ENCODE assay signal across 25 mouse cellular contexts in the genomic region with DNA sequence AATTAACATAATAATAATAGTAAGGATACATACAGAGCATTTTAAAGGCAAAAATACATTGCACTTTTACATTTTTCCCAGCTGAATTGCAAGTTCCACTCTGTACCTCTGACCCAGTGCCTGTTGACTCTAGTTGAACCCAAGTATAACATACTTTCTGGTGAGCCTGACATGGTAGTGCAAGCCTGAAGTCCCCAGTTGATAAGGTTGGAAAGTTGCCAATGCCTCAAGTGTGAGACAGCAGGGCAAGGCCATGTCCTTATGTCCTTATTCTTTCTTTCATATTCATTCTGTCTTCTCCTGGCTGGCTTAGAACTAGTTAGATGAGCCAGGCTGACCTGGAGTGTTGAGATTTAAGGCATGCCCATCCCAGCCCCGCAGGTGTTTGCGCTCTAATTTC. TPM values are rescaled to one million over a fixed set of nuclear protein-coding genes. Genes with fewer than 3 reads are reported as not detected.
DNase-seq lines count a peak whose midpoint lies in the region; ATAC-seq and TF ChIP-seq lines count a peak whose summit lies in the region.
"Had no signal": no experiment of that assay in that cellular context is flagged by ENCODE, and none has a peak within 500 bp of the region (broad histone marks: within the 10 kb centered on the region; RNA-seq: fewer than 3 reads in every experiment).

No protein-coding gene starts in this region.

- no peaks in the 10 kb centered on the region for H3K79me2 ChIP-seq in MEL (ENCODE audit: control insufficient read depth, insufficient read depth, low read length, poor library complexity)

- no peak for DNase-seq in heart, postnatal 36 days
- DNase-seq in MEL (ENCODE audit: low read depth, low spot score): peak; percentile 35
- DNase-seq in adipocyte (ENCODE audit: low spot score): peak; percentile 26
- DNase-seq in left cerebral cortex, adult 2 months (ENCODE audit: extremely low spot score in 1 of 2, low spot score in 2 of 2): no peak
- DNase-seq: adrenal gland, adult 2 months; adrenal gland, adult 8-10 months; adrenal gland, postnatal 10 days; adrenal gland, postnatal 14 days; adrenal gland, postnatal 25 days; adrenal gland, postnatal 36 days; B cell, adult 2 months; cerebellum, adult 11 months; cerebellum, adult 11-12 months; cerebellum, adult 18-20 months; cerebellum, adult 2 months; cerebellum, adult 8-10 months; cerebellum, adult 9-10 months had no signal

- intact Hi-C loops in heart, postnatal 36 days (cut with DNase I): no loop called here
- intact Hi-C loops in left cerebral cortex, adult 2 months (cut with DNase I): no loop called here

- H3K36me3 ChIP-seq in heart, embryonic 15.5 days: peaks cover 81% of the 10 kb centered on the region
- peaks cover 0 to 21% of the 10 kb centered on the region in 2 experiments; a peak in 2 of 4 replicates for H3K36me3 ChIP-seq in MEL (ENCODE audit: control insufficient read depth in 1 of 2, insufficient read depth in 2 of 2, low read length in 2 of 2)

- H3K9ac ChIP-seq in heart, embryonic 15.5 days: no peak overlapping the region
- no peak overlapping the region for H3K9ac ChIP-seq in MEL (ENCODE audit: control insufficient read depth, low read depth, low read length, poor library complexity, severe bottlenecking)

- no peak for TF ChIP-seq POLR2A in MEL (IDR thresholded peaks at IDR 0.05; ENCODE audit: control insufficient read depth in 1 of 2, insufficient read depth in 1 of 2, low read depth in 1 of 2, low read length in 2 of 2, poor library complexity in 1 of 2)

- H3K27ac ChIP-seq in heart, embryonic 15.5 days: no peak overlapping the region
- H3K27ac ChIP-seq in MEL (ENCODE audit: control insufficient read depth, low read depth, low read length): no peak overlapping the region
- H3K27ac ChIP-seq in brown adipose tissue, adult 24 weeks (replicated peaks; ENCODE audit: low read depth, low read length): peak overlapping the region; percentile 85
- no peak overlapping the region for H3K27ac ChIP-seq in left cerebral cortex, adult 2 months

- TF ChIP-seq CTCF in MEL (IDR thresholded peaks at IDR 0.05 in 2 of 3, conservative IDR thresholded peaks at IDR 0.05 in 1 of 3; ENCODE audit: control insufficient read depth in 1 of 3, insufficient read depth in 1 of 3, low read depth in 2 of 3, low read length in 3 of 3, poor library complexity in 1 of 3, severe bottlenecking in 1 of 3): no peak
- TF ChIP-seq CTCF in left cerebral cortex, adult 2 months (IDR thresholded peaks at IDR 0.05): no peak

- no peak for TF ChIP-seq EP300 in MEL (IDR thresholded peaks at IDR 0.05; ENCODE audit: low read depth in 1 of 2, low read length in 2 of 2)

- 94% methylated on average over 2 of the region's 2 CpGs for WGBS in heart, embryonic 15.5 days

- H3K9me3 ChIP-seq in heart, embryonic 15.5 days (replicated peaks): no peaks in the 10 kb centered on the region
- no peaks in the 10 kb centered on the region for H3K9me3 ChIP-seq in MEL (replicated peaks; ENCODE audit: insufficient read depth, low read length)
- H3K9me3 ChIP-seq: G1E had no signal

- H3K4me3 ChIP-seq in heart, embryonic 15.5 days: no peak overlapping the region
- no peak overlapping the region for H3K4me3 ChIP-seq in MEL (ENCODE audit: control insufficient read depth in 1 of 2, insufficient read depth in 1 of 2, low read depth in 2 of 2, low read length in 2 of 2)
- no peak overlapping the region for H3K4me3 ChIP-seq in brown adipose tissue, adult 24 weeks (ENCODE audit: insufficient read depth, low read depth, low read length)
- no peak overlapping the region for H3K4me3 ChIP-seq in left cerebral cortex, adult 2 months

- no peak for TF ChIP-seq RAD21 in MEL (IDR thresholded peaks at IDR 0.05; ENCODE audit: low read depth, low read length)

- no peaks in the 10 kb centered on the region for H3K27me3 ChIP-seq in heart, embryonic 15.5 days
- no peaks in the 10 kb centered on the region for H3K27me3 ChIP-seq in MEL (ENCODE audit: control insufficient read depth in 1 of 2, insufficient read depth in 2 of 2, low read length in 2 of 2)
- H3K27me3 ChIP-seq: CH12.LX, Patski had no signal

- H3K4me2 ChIP-seq in heart, embryonic 15.5 days: no peak overlapping the region

- 0 out of 2 replicates have a peak, but pooled peaks have one; percentile 50 for ATAC-seq in heart, embryonic 15.5 days (replicated peaks; ENCODE audit: insufficient number of reproducible peaks, insufficient read depth, low FRiP score, low read depth)
- no peak for ATAC-seq in activated CD4-positive, CD25-positive, alpha-beta regulatory T cell, adult 4 months
- no peak for ATAC-seq in erythroblast, adult 5-6 weeks (replicated peaks; ENCODE audit: low FRiP score, poor library complexity, severe bottlenecking)
- ATAC-seq: CD4-positive, CD25-positive, alpha-beta regulatory T cell, adult 4 months; Patski had no signal

- H3K4me1 ChIP-seq in heart, embryonic 15.5 days (replicated peaks): peaks cover 25% of the 10 kb centered on the region
- no peaks in the 10 kb centered on the region for H3K4me1 ChIP-seq in MEL (ENCODE audit: control insufficient read depth in 1 of 2, insufficient read depth in 2 of 2, low read length in 2 of 2)
- 0 out of 2 replicates have a peak, but pooled peaks cover 2% of the 10 kb centered on the region for H3K4me1 ChIP-seq in brown adipose tissue, adult 24 weeks (ENCODE audit: control insufficient read depth, insufficient read depth, insufficient read length, low read length)

TF ChIP-seq in MEL, 35 proteins besides CTCF, POLR2A, EP300 and RAD21:
- no peak for TF ChIP-seq GATA1 (IDR thresholded peaks at IDR 0.05; ENCODE audit: low read depth, low read length)
- TF ChIP-seq USF1 (IDR thresholded peaks at IDR 0.05; ENCODE audit: low read depth, low read length): no peak
- no peak for TF ChIP-seq USF2 (IDR thresholded peaks at IDR 0.05; ENCODE audit: borderline replicate concordance in 1 of 2, insufficient read depth in 1 of 2, low read depth in 1 of 2, low read length in 2 of 2)
- TF ChIP-seq ZKSCAN1 (IDR thresholded peaks at IDR 0.05; ENCODE audit: low read depth, low read length): no peak
- TF ChIP-seq UBTF (IDR thresholded peaks at IDR 0.05; ENCODE audit: borderline replicate concordance, insufficient read depth, low read depth, low read length): no peak
- TF ChIP-seq NRF1 (IDR thresholded peaks at IDR 0.05; ENCODE audit: insufficient read depth, low read depth, low read length, poor library complexity, severe bottlenecking): no peak
- no peak for TF ChIP-seq MAZ (IDR thresholded peaks at IDR 0.05; ENCODE audit: low read depth, low read length)
- TF ChIP-seq ELF1 (IDR thresholded peaks at IDR 0.05; ENCODE audit: low read depth, low read length): no peak
- no peak for TF ChIP-seq MAX (IDR thresholded peaks at IDR 0.05; ENCODE audit: low read length)
- TF ChIP-seq CHD1 (IDR thresholded peaks at IDR 0.05; ENCODE audit: low read depth, low read length): no peak
- TF ChIP-seq POLR2AphosphoS2 (IDR thresholded peaks at IDR 0.05; ENCODE audit: low read length): no peak
- TF ChIP-seq MYC (IDR thresholded peaks at IDR 0.05; ENCODE audit: low read depth, low read length): no peak
- TF ChIP-seq ZC3H11A (IDR thresholded peaks at IDR 0.05; ENCODE audit: low read depth, low read length): no peak
- TF ChIP-seq BHLHE40 (IDR thresholded peaks at IDR 0.05; ENCODE audit: borderline replicate concordance, low read depth, low read length): no peak

RNA-seq across cellular contexts. Expression of gene Brap, which starts 21.9 kb away (rescaled TPM):
- 22.7 and 28.5 TPM in 2 replicates for polyA plus RNA-seq in heart, embryonic 15.5 days (2015; fragmentation: Nextera tagmentation; extraction: Ambion mirVana)
- total RNA-seq in heart, postnatal 36 days (2021): 10 to 100 TPM; 29.8 to 31.9 TPM
- 37.2 and 42.4 TPM in 2 replicates for total RNA-seq in MEL (2012; rRNA removed)
- polyA plus RNA-seq in MEL (2012; ENCODE audit: insufficient read depth in 1 of 2, insufficient read length in 2 of 2, low read depth in 1 of 2, low replicate concordance in 2 of 2, missing spikeins in 1 of 2): 100 to 1,000 TPM in 1 of 2 experiments, 10 to 100 TPM in 1; 40.3 to 176 TPM
- polyA plus RNA-seq in brown adipose tissue, adult 24 weeks (2012; ENCODE audit: insufficient read depth, insufficient read length, missing spikeins): 32.3 and 50.9 TPM in 2 replicates
- 10 to 100 TPM; 11.5 to 14.1 TPM for polyA plus RNA-seq in activated CD4-positive, CD25-positive, alpha-beta regulatory T cell, adult 4 months (2017; shearing (Covaris generic))
- total RNA-seq in erythroblast, adult 5-6 weeks (2015; ENCODE audit: low replicate concordance): 30.4 and 45.1 TPM in 2 replicates
- total RNA-seq in erythroblast, adult 5-6 weeks (2017; ENCODE audit: low replicate concordance): 67.0 and 88.8 TPM in 2 replicates
- total RNA-seq in left cerebral cortex, adult 2 months (2021): 10 to 100 TPM; 67.3 to 68.0 TPM

RNA-seq across cellular contexts. Expression of gene Acad10, which starts 21.9 kb away (rescaled TPM):
- 1.6 and 2.5 TPM in 2 replicates for polyA plus RNA-seq in heart, embryonic 15.5 days (2015; fragmentation: Nextera tagmentation; extraction: Ambion mirVana)
- 10 to 100 TPM; 19.8 to 23.8 TPM for total RNA-seq in heart, postnatal 36 days (2021)
- total RNA-seq in MEL (2012; rRNA removed): 4.3 and 4.4 TPM in 2 replicates
- polyA plus RNA-seq in MEL (2012; ENCODE audit: insufficient read depth in 1 of 2, insufficient read length in 2 of 2, low read depth in 1 of 2, low replicate concordance in 2 of 2, missing spikeins in 1 of 2): 1 to 10 TPM in 1 of 2 experiments, not detected in 1; 5.9 TPM
- polyA plus RNA-seq in brown adipose tissue, adult 24 weeks (2012; ENCODE audit: insufficient read depth, insufficient read length, missing spikeins): 23.2 and 30.2 TPM in 2 replicates
- polyA plus RNA-seq in activated CD4-positive, CD25-positive, alpha-beta regulatory T cell, adult 4 months (2017; shearing (Covaris generic)): 1 to 10 TPM; 2.3 to 6.0 TPM
- 2.1 and 3.7 TPM in 2 replicates for total RNA-seq in erythroblast, adult 5-6 weeks (2015; ENCODE audit: low replicate concordance)
- 0.14 and 0.26 TPM in 2 replicates for total RNA-seq in erythroblast, adult 5-6 weeks (2017; ENCODE audit: low replicate concordance)
- 1 to 10 TPM; 5.0 to 5.3 TPM for total RNA-seq in left cerebral cortex, adult 2 months (2021)

RNA-seq across cellular contexts. Expression of gene Atxn2, which starts 28.9 kb away (rescaled TPM):
- 59.4 and 63.7 TPM in 2 replicates for polyA plus RNA-seq in heart, embryonic 15.5 days (2015; fragmentation: Nextera tagmentation; extraction: Ambion mirVana)
- 100 to 1,000 TPM; 138 to 149 TPM for total RNA-seq in heart, postnatal 36 days (2021)
- total RNA-seq in MEL (2012; rRNA removed): 16.3 and 18.5 TPM in 2 replicates
- 100 to 1,000 TPM in 1 of 2 experiments, 10 to 100 TPM in 1; 85.4 to 476 TPM for polyA plus RNA-seq in MEL (2012; ENCODE audit: insufficient read depth in 1 of 2, insufficient read length in 2 of 2, low read depth in 1 of 2, low replicate concordance in 2 of 2, missing spikeins in 1 of 2)
- 126 and 135 TPM in 2 replicates for polyA plus RNA-seq in brown adipose tissue, adult 24 weeks (2012; ENCODE audit: insufficient read depth, insufficient read length, missing spikeins)
- 10 to 100 TPM; 22.6 to 27.5 TPM for polyA plus RNA-seq in activated CD4-positive, CD25-positive, alpha-beta regulatory T cell, adult 4 months (2017; shearing (Covaris generic))
- 97.4 and 97.8 TPM in 2 replicates for total RNA-seq in erythroblast, adult 5-6 weeks (2015; ENCODE audit: low replicate concordance)
- 166 and 169 TPM in 2 replicates for total RNA-seq in erythroblast, adult 5-6 weeks (2017; ENCODE audit: low replicate concordance)
- total RNA-seq in left cerebral cortex, adult 2 months (2021): 100 to 1,000 TPM; 248 to 251 TPM

Comparison
In these comparisons a context has a peak if more than half of its experiments do, and no peak if none do; other contexts are left out.
1. DNase-seq: peak in MEL (single experiment) and adipocyte (single experiment); none in heart, postnatal 36 days (0 of 2) and left cerebral cortex, adult 2 months (0 of 2).